Mouse (Mus musculus) liver, embryonic 13.5 days (tissue): ENCODE results near the gene Cabp7. TPM values are rescaled to one million over a fixed set of nuclear protein-coding genes. Genes with fewer than 3 reads are reported as not detected.

Experiments used
- ATAC-seq: fragments of 200-750 bp; cut with Nextera tagmentation; 2 replicates; pipeline ENCODE4 v1.8.0; 2017; ENCODE audit warnings: low read depth, mild to moderate bottlenecking, moderate number of reproducible peaks, moderate library complexity
- DNase-seq: peaks from one replicate; pipeline ENCODE4 v3.0.0; 2022
- H3K27ac ChIP-seq: fragments of 300-500 bp; sonication (generic); 2 replicates; pipeline ENCODE4 v1.5.1; 2015; ENCODE audit warnings: moderate library complexity, mild to moderate bottlenecking, inconsistent platforms
- H3K27me3 ChIP-seq: fragments of 300-500 bp; sonication (generic); 2 replicates; pipeline ENCODE4 v1.6.1; 2015; ENCODE audit warnings: mild to moderate bottlenecking, inconsistent platforms
- H3K36me3 ChIP-seq: fragments of 300-500 bp; sonication (generic); 2 replicates; pipeline ENCODE4 v1.6.1; 2015; ENCODE audit warnings: mild to moderate bottlenecking, inconsistent platforms
- H3K4me1 ChIP-seq: fragments of 300-500 bp; sonication (generic); replicated peaks from 2 replicates; pipeline ENCODE4 v1.6.1; 2015; ENCODE audit warnings: inconsistent platforms
- H3K4me2 ChIP-seq: fragments of 300-500 bp; sonication (generic); 2 replicates; pipeline ENCODE4 v1.6.1; 2015; ENCODE audit warnings: inconsistent platforms, mild to moderate bottlenecking, moderate library complexity
- H3K4me3 ChIP-seq: fragments of 300-500 bp; sonication (generic); replicated peaks from 2 replicates; pipeline ENCODE4 v1.5.1; 2015; ENCODE audit warnings: mild to moderate bottlenecking, inconsistent platforms
- H3K9ac ChIP-seq: fragments of 300-500 bp; sonication (generic); 2 replicates; pipeline ENCODE4 v1.6.1; 2015; ENCODE audit warnings: mild to moderate bottlenecking, inconsistent platforms
- H3K9me3 ChIP-seq: fragments of 300-500 bp; sonication (generic); replicated peaks from 2 replicates; pipeline ENCODE4 v1.6.1; 2016; ENCODE audit warnings: inconsistent platforms
- WGBS: fragments of 180-500 bp; shearing (Covaris S2); methylation state at CpG from one replicate; pipeline ENCODE4 v1.1.7; 2015; ENCODE audit not compliant: insufficient replicate concordance; 5-methylcytosine and 5-hydroxymethylcytosine counted together
- polyA plus RNA-seq: library from polyadenylated mRNA; unstranded; fragments of >200 nt; fragmentation: Nextera tagmentation; extraction: Ambion mirVana; gene quantifications from 2 replicates; pipeline ENCODE4 v1.2.1, GENCODE M21; 2015

Gene Cabp7
- polyA plus RNA-seq, 1 experiment from 2014 or later, result not detected

- Histone ChIP-seq H3K36me3 (peaks cover 22% of the 10 kb centered on the region), H3K9me3 (no peaks in the 10 kb centered on the region), H3K4me2 (peak within 1 kb of the TSS; percentile 90), H3K9ac (peak within 1 kb of the TSS; percentile 90), H3K27ac (peak within 1 kb of the TSS; percentile 75), H3K4me3 (peak within 1 kb of the TSS; percentile 82), H3K27me3 (no peaks in the 10 kb centered on the region), H3K4me1 (peaks cover 36% of the 10 kb centered on the region)
- DNase-seq (peak; percentile 90), ATAC-seq (peak; percentile 98)
- WGBS, result under 1% methylated on average over 47 of the region's 47 CpGs
Observed at GRCm38 (mm10) chr11:4704072-4704964, 42.3 kb downstream of the Cabp7 start, which contains the start of the genes Uqcr10 and Zmat5. Uqcr10 (minus strand) TSS chr11:4704342. Zmat5 (plus strand) TSS chr11:4704678.

DNA sequence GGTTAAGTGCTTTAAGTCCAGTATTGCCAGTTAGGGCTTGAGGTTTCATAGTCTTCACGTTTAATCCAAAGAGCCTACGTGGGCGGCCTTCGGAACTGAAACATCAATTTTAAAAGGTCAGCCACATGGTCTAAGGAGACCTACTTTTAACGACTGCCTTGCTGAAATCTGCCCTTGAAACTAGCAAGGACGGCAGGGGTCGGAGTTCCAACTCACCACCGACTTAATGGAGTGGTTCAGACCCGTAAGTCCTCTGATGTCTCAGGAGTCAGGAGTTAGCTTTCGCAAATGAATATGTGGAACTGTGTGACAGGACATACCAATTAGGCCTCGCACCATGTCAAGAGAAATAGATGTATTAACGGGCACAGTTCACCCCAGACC is 42.9 kb downstream of the Cabp7 start:
- Histone ChIP-seq H3K27me3 (no peaks in the 10 kb centered on the region), H3K27ac (peak overlapping the region; percentile 74), H3K4me2 (peak overlapping the region; percentile 90), H3K4me3 (peak overlapping the region; percentile 82), H3K9ac (peak overlapping the region; percentile 90), H3K4me1 (peaks cover 36% of the 10 kb centered on the region), H3K36me3 (peaks cover 22% of the 10 kb centered on the region), H3K9me3 (no peaks in the 10 kb centered on the region)
- DNase-seq, result no peak
- 4% methylated on average over 12 of the region's 12 CpGs for WGBS
- peak; percentile 1; the same call in 1 of the 2 replicates for ATAC-seq

DNA sequence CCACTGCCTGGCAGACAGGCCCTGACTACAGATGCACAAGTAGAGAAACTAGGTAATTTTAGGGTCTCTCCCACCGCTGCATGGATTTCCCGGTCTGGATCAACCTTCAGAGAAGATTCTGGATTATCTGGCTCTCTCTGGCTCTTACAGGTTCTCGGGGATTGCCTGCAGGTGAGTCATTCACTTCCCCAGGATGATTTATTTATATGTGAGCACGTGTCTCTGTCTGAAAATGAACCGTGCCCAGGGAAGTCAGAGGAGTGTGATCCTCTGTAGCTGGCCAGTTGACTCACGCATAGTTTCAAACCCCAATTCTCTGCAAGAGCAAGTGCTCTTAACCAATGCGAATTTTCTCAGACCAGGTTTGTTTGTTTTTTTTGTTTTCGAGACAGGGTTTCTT is 45.9 kb downstream of the Cabp7 start:
- H3K36me3 ChIP-seq, result peaks cover 22% of the 10 kb centered on the region
- no peak overlapping the region for H3K4me3 ChIP-seq
- 79% methylated on average over 8 of the region's 8 CpGs for WGBS
- no peak for ATAC-seq
- no peak for DNase-seq
- H3K4me1 ChIP-seq, result peaks cover 30% of the 10 kb centered on the region
- H3K27ac ChIP-seq, result no peak overlapping the region
- H3K9me3 ChIP-seq, result no peaks in the 10 kb centered on the region
- H3K27me3 ChIP-seq, result no peaks in the 10 kb centered on the region
- no peak overlapping the region for H3K4me2 ChIP-seq
- no peak overlapping the region for H3K9ac ChIP-seq

GRCm38 (mm10) chr11:4697043-4697983 is 49.3 kb downstream of the Cabp7 start:
- WGBS, result 37% methylated on average over 7 of the region's 7 CpGs

GRCm38 (mm10) chr11:4692162-4692561 is 54.4 kb downstream of the Cabp7 start:
- Histone ChIP-seq H3K4me3 (no peak overlapping the region), H3K9me3 (0 out of 2 replicates have a peak, but pooled peaks cover 4% of the 10 kb centered on the region), H3K4me1 (no peaks in the 10 kb centered on the region), H3K4me2 (no peak overlapping the region), H3K36me3 (no peaks in the 10 kb centered on the region), H3K9ac (no peak overlapping the region), H3K27ac (no peak overlapping the region), H3K27me3 (0 out of 2 replicates have a peak, but pooled peaks cover 3% of the 10 kb centered on the region)
- DNase-seq (no peak), ATAC-seq (no peak)
- WGBS, result 86% methylated on average over 11 of the region's 11 CpGs

More at GRCm38 (mm10) chr11:4697043-4697983, 49.3 kb downstream of the Cabp7 start:
- DNase-seq (no peak), ATAC-seq (peak; percentile 19; the same call in 1 of the 2 replicates)
- Histone ChIP-seq H3K27ac (no peak overlapping the region), H3K27me3 (no peaks in the 10 kb centered on the region), H3K4me2 (no peak overlapping the region), H3K9me3 (0 out of 2 replicates have a peak, but pooled peaks cover 4% of the 10 kb centered on the region), H3K4me3 (no peak overlapping the region), H3K36me3 (peaks cover 19% of the 10 kb centered on the region), H3K4me1 (peaks cover 8% of the 10 kb centered on the region), H3K9ac (no peak overlapping the region)

GRCm38 (mm10) chr11:4691213-4691612 is 55.4 kb downstream of the Cabp7 start:
- Histone ChIP-seq H3K9me3 (0 out of 2 replicates have a peak, but pooled peaks cover 4% of the 10 kb centered on the region), H3K4me2 (no peak overlapping the region), H3K27me3 (0 out of 2 replicates have a peak, but pooled peaks cover 3% of the 10 kb centered on the region), H3K36me3 (no peaks in the 10 kb centered on the region), H3K9ac (no peak overlapping the region), H3K4me3 (no peak overlapping the region), H3K27ac (no peak overlapping the region), H3K4me1 (no peaks in the 10 kb centered on the region)
- ATAC-seq (no peak), DNase-seq (no peak)
- WGBS, result 61% methylated on average over 10 of the region's 10 CpGs

GRCm38 (mm10) chr11:4690353-4690752 is 56.2 kb downstream of the Cabp7 start:
- Histone ChIP-seq H3K27ac (no peak overlapping the region), H3K4me3 (no peak overlapping the region), H3K4me1 (no peaks in the 10 kb centered on the region), H3K27me3 (0 out of 2 replicates have a peak, but pooled peaks cover 3% of the 10 kb centered on the region), H3K4me2 (no peak overlapping the region), H3K9me3 (0 out of 2 replicates have a peak, but pooled peaks cover 4% of the 10 kb centered on the region), H3K36me3 (no peaks in the 10 kb centered on the region), H3K9ac (no peak overlapping the region)
- ATAC-seq, result no peak
- 87% methylated on average over 7 of the region's 7 CpGs for WGBS
- DNase-seq, result no peak

DNA sequence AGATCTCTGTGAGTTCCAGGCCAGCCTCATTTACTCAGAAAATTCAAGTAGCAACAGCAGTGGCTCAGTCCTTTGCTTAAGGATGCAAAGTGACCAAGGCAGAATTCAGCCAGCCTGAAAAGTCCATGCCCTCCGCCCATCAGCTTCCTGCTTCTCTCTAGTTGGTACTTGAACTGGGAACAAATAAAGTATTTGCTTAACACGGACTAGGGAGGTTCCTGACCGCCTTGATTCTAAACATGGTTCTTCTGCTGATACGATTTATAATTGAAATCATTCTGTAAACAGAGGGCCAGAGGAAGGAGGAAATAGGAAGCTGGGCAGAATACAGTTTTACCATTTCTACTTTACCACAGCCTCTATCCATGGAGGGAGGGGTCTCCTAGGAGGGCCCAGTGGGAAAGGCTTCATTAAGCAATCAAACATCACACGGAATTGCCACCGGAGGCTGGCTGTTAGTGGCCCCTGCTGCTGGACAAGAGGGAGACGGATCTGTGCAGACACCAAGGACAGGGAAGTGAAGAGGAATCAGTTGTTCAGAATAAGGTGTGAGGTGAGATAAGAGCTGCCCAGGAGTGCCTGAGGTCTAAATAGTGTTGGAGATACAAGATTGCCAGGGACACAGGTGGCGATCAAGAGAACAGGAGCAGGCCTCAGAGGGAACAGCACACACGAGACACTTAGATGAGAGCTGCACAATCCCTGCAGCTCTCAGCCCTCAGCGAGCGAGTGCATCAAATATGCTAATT is 57.8 kb downstream of the Cabp7 start:
- Histone ChIP-seq H3K4me2 (no peak overlapping the region), H3K36me3 (peaks cover 5% of the 10 kb centered on the region; the same call in 1 of the 2 replicates), H3K4me1 (peaks cover 3% of the 10 kb centered on the region; the same call in 1 of the 2 replicates), H3K9ac (no peak overlapping the region), H3K27ac (no peak overlapping the region), H3K9me3 (no peaks in the 10 kb centered on the region), H3K27me3 (0 out of 2 replicates have a peak, but pooled peaks cover 3% of the 10 kb centered on the region), H3K4me3 (no peak overlapping the region)
- ATAC-seq (no peak), DNase-seq (no peak)
- WGBS, result 43% methylated on average over 11 of the region's 11 CpGs

GRCm38 (mm10) chr11:4687874-4688273 is 58.7 kb downstream of the Cabp7 start:
- Histone ChIP-seq H3K36me3 (peaks cover 12% of the 10 kb centered on the region), H3K9ac (no peak overlapping the region), H3K4me2 (no peak overlapping the region), H3K27ac (no peak overlapping the region), H3K4me3 (no peak overlapping the region), H3K27me3 (0 out of 2 replicates have a peak, but pooled peaks cover 3% of the 10 kb centered on the region), H3K4me1 (peaks cover 7% of the 10 kb centered on the region; the same call in 1 of the 2 replicates), H3K9me3 (no peaks in the 10 kb centered on the region)
- WGBS, result 50% methylated on average over 3 of the region's 3 CpGs
- DNase-seq, result no peak
- ATAC-seq, result no peak

GRCm38 (mm10) chr11:4687027-4687426 is 59.6 kb downstream of the Cabp7 start:
- Histone ChIP-seq H3K27ac (no peak overlapping the region), H3K36me3 (peaks cover 19% of the 10 kb centered on the region), H3K27me3 (0 out of 2 replicates have a peak, but pooled peaks cover 3% of the 10 kb centered on the region), H3K4me3 (no peak overlapping the region), H3K4me2 (no peak overlapping the region), H3K4me1 (peaks cover 7% of the 10 kb centered on the region; the same call in 1 of the 2 replicates), H3K9me3 (no peaks in the 10 kb centered on the region), H3K9ac (no peak overlapping the region)
- ATAC-seq (no peak), DNase-seq (no peak)
- 58% methylated on average over 3 of the region's 3 CpGs for whole genome bisulfite sequencing
